Mouse (Mus musculus) adrenal gland, postnatal 4 days (tissue): ENCODE data around the gene Gpank1. TPM values are rescaled to one million over a fixed set of nuclear protein-coding genes. Genes with fewer than 3 reads are reported as not detected.

Experiments used
- DNase-seq, 2 experiments: peaks; one replicate each; pipeline ENCODE4 v3.0.0; 2021 to 2022; ENCODE audit warnings: low spot score in 2 of 2, mixed read lengths in 2 of 2
- total RNA-seq, 2 experiments: library from RNA; stranded (reverse); gene quantifications; 2 replicates each; pipeline ENCODE4 v1.2.3; 2021

Gpank1 gene
- total RNA-seq, 2 experiments from 2014 or later = 14.7 TPM

DNA sequence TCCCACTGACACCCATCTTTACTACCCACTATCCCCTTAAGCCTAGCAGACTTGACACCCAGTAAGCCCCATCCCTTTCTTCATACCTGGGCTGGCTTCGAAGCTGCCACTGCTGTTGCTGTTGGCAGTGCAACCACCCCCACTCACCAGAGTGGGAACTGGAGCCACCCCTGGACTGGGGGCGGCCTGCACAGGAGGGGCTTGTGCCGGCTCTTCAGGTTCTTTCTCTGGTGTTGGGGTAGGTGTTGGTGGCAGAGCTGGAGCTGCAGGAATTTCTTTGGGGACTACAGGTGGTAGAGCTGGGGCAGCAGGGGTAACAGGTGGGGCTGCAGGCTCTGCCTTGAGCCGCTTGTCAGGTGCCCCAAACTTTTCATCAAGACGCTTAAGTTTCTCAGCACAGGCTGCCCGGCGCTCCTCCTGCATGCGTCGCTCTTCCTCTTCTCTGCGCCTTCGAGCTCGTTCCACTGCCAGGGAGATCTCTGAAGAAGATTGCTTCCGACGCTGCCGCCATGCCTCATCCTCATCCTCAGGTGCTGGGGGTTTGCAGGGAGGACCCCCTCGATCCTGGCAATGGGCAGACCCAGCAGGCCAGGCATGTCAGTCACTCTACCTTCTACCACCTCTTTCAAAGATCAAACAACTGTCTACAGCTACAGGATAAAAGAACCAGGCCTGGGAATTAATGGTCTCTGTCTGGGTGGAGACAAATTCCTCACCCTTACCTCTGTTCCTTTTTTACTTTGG lies 37.8 kb downstream of the Gpank1 start:
- DNase-seq = no peak

GRCm38 (mm10) chr17:35159638-35160037 lies 38.4 kb downstream of the Gpank1 start:
- DNase-seq = no peak

- no peak for DNase-seq
These were observed 40.2 kb downstream of the Gpank1 start for GRCm38 (mm10) chr17:35161421-35161820.

GRCm38 (mm10) chr17:35162121-35162520 lies 40.9 kb downstream of the Gpank1 start:
- DNase-seq = no peak

GRCm38 (mm10) chr17:35162730-35163129 lies 41.5 kb downstream of the Gpank1 start:
- DNase-seq = no peak

DNA sequence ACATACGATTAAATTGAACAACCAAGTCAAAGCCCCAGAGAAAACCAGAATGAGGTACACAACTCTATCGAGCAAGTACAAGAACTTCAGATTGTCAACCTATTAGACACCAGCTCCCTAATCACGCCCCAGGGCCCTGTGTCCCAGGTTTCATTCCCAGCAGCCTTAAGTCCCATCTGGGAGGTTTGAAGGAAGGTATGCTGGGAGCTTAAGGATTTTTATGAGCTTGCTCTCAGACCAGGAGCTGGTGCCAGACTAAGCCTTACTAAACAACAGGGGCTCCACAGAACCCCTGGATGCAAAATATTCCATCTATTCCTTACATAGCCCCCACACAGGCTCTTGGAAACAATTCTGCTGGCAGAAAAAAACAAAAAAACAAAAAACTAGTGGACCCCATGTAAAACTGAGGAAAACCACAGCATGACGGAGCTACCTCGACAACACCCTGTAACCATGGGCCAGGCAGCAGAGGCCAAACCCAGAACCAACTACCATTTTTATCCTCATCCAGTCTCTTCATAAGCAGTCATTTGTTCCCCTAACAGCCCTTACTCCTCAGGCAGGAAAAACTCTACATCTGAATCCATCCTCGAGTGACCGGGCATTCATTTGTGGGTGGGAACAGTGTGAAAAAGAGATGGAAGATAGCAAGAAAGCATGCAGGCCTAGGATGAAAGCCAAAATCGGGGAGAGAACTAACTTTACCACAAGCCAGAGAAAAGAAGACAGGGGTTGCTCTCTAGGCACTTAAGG lies 42.2 kb downstream of the Gpank1 start:
- no peak for DNase-seq

- no peak for DNase-seq
These were observed 42.9 kb downstream of the Gpank1 start for GRCm38 (mm10) chr17:35164218-35164567.

DNA sequence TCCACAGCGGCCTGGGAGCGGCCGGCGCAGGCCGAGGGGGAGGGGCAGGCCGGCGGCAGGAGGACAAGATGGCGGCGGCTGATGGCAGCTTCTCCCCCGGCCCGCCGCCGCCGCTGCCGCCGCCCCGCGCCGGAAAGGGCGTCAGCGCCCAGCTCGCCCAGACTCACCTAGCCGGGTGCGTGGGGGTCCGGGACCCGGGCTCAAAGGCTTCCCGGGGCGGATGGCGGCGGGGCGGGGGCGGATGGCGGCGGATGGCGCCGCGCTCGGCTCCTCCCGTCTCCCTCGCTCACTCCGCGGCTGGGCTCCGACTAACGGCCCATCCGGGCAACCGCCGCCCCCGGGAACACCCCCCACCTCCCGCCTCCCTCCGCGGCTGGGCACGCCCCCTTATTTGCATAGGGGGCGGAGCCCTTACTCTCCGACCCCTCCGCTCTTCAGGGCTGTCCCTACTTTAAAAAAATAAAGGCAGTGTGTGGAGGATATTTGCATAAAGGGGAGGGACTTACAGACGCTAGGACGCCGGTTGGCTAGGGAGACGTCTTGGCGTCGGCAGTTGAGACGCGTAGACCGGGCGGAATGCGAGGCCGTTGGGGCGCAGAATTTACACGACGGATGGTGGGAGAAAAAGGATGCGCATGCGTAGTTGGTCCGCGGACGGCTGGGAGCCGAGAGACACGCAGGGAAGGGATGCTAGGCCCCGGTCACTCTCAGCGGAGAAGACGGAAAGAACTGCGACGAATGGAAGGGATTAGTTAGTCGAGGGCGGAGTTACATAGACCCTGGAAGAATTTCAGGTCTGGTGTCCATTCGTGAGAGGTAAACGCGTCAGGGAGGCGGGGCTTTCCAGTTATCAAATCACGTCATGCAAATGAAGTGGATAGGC lies 43.6 kb downstream of the Gpank1 start, which contains the start of gene Prrc2a:
Prrc2a (minus strand) TSS at position 330 of the 883 bp plus-strand sequence.
- DNase-seq = peak; percentile 88 to 96

DNA sequence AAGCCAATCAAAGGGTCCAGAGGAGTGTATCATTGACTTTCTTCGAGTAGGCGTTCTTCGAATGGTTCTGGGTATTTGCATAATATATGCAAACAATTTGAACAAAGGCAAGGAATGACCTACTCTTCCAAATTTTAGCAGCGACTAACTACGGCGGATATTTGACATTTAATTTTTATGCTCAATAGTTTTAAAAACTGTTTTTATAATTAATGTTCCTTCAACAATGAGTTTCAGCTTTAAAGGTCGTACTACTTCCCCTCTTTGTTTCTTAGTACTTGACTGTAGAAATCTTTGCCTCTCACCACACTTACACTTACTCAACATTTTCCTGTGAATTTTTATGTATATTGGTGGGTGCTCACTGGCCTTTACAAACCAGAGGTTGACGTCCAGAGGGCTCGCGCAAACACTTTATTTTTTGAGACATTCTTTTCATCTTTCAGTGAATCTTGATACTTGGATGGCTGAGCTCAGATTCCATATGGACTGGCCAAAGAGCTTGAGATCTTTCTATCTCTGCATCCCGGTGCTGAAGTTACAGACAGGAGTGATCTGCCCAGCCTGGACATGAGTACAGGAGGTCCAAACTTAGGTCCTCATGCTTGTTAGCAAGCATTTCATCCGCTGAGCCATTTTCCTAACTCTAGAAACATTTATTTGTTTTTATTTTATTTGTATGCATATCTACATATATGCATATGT lies 44.3 kb downstream of the Gpank1 start:
- DNase-seq = no peak

GRCm38 (mm10) chr17:35166352-35167035 lies 45.2 kb downstream of the Gpank1 start:
- no peak for DNase-seq

DNA sequence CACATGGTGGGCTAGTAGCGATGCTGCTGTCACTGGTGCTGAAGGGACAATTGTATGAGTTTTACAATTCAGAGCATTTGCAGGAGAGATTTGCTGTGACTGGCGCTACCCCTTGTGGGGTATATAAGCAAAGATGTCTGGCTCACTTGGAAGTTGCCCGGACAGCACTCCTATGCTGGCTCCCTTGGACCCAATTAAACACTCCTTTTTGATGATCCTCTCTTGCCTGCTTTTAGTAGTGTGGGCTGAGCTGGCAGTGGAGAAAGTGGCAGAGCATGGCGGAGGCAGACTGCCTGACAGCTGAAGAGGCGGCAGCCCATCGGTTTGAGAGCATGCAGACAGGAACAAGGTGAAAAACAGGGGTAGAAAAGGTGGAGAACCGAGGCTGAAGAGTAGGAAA lies 46.5 kb downstream of the Gpank1 start:
- DNase-seq = no peak

DNA sequence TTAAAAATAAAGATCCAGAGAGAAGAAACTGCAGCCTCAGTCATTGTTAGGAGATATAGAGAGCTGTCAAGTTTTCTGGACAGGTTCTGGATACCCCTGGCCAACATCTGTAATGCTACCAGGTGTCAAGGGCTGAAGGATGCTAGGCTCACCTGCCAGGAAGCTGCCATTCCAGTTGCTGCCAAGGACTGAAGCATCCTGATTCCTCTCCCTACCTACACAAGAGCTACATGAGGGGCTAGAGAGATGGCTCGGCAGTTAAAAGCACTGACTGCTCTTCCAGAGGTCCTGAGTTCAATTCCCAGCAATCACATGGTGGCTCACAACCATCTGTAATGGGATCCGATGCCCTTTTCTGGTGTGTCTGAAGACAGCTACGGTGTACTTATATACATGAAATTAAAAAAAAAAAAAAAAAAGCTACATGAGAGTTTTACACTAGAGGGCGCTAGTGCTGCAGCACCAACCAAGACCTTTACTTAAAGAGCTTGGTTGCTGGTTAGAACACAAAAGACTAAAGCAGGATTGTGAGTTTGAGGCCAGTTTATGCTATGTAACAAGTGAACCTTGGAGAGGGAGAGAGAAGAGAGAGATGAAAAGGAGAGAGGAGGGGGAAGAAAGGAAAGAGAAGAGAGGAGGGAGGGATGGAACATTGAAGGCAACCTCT lies 47.4 kb downstream of the Gpank1 start:
- DNase-seq = no peak

GRCm38 (mm10) chr17:35172445-35173234 lies 51.4 kb downstream of the Gpank1 start:
- DNase-seq = no peak

GRCm38 (mm10) chr17:35173329-35173728 lies 52.1 kb downstream of the Gpank1 start:
- DNase-seq = no peak

Other genes starting within 250 kb of the Gpank1 start
- 10 to 100 TPM; 23.6 to 26.2 TPM for gene Zbtb12, start 242.0 kb upstream of the Gpank1 start, total RNA-seq
- not detected for gene Gm20547, start 239.4 kb upstream of the Gpank1 start, total RNA-seq
- 10 to 100 TPM; 39.5 to 50.3 TPM for gene C2, start 223.2 kb upstream of the Gpank1 start, total RNA-seq
- 100 to 1,000 TPM; 214 to 215 TPM for gene Ehmt2, start 223.0 kb upstream of the Gpank1 start, total RNA-seq
- gene Slc44a4, start 207.0 kb upstream of the Gpank1 start, total RNA-seq = 1 to 10 TPM in 1 of 2 experiments, under 1 TPM in 1; 0.93 to 3.8 TPM
- gene Neu1, start 190.2 kb upstream of the Gpank1 start, total RNA-seq = 10 to 100 TPM; 22.0 to 25.2 TPM
- gene Hspa1b, start 162.2 kb upstream of the Gpank1 start, total RNA-seq = 10 to 100 TPM; 26.9 to 33.2 TPM
- not detected for gene Gm20481, start 151.5 kb upstream of the Gpank1 start, total RNA-seq
- gene Hspa1a, start 149.3 kb upstream of the Gpank1 start, total RNA-seq = 10 to 100 TPM; 12.6 to 14.5 TPM
- 1 to 10 TPM in 1 of 2 experiments, under 1 TPM in 1; 0.39 to 1.3 TPM for gene Hspa1l, start 148.8 kb upstream of the Gpank1 start, total RNA-seq
- gene Lsm2, start 139.6 kb upstream of the Gpank1 start, total RNA-seq = 10 to 100 TPM; 50.5 to 54.8 TPM
- 10 to 100 TPM; 77.9 to 89.1 TPM for gene Vars, start 120.5 kb upstream of the Gpank1 start, total RNA-seq
- 1 to 10 TPM; 1.2 to 1.5 TPM for gene Vwa7, start 104.9 kb upstream of the Gpank1 start, total RNA-seq
- 1 to 10 TPM; 3.8 to 4.1 TPM for gene Sapcd1, start 93.4 kb upstream of the Gpank1 start, total RNA-seq
- 10 to 100 TPM in 1 of 2 experiments, 1 to 10 TPM in 1; 8.2 to 11.0 TPM for gene Msh5, start 74.7 kb upstream of the Gpank1 start, total RNA-seq
- gene Clic1, start 71.5 kb upstream of the Gpank1 start, total RNA-seq = 100 to 1,000 TPM; 137 to 146 TPM
- gene Ddah2, start 62.4 kb upstream of the Gpank1 start, total RNA-seq = 10 to 100 TPM; 55.1 to 67.4 TPM
- under 1 TPM; 0.31 to 0.34 TPM for gene Ly6g6c, start 56.1 kb upstream of the Gpank1 start, total RNA-seq
- under 1 TPM; 0.22 to 0.90 TPM for gene Mpig6b, start 55.3 kb upstream of the Gpank1 start, total RNA-seq
- not detected for gene Ly6g6e, start 44.6 kb upstream of the Gpank1 start, total RNA-seq
- gene Ly6g6d, start 43.4 kb upstream of the Gpank1 start, total RNA-seq = 1 to 10 TPM; 2.0 to 2.4 TPM
- not detected for gene Ly6g6f, start 35.8 kb upstream of the Gpank1 start, total RNA-seq
- 10 to 100 TPM; 92.8 to 96.8 TPM for gene Abhd16a, start 32.2 kb upstream of the Gpank1 start, total RNA-seq
- not detected for gene Ly6g5c, start 13.2 kb upstream of the Gpank1 start, total RNA-seq
- 1 to 10 TPM in 1 of 2 experiments, under 1 TPM in 1; 0.62 to 1.4 TPM for gene Ly6g5b, start 6.0 kb upstream of the Gpank1 start, total RNA-seq
- gene Csnk2b, start 598 bp downstream of the Gpank1 start, total RNA-seq = 100 to 1,000 TPM; 199 to 211 TPM
- gene D17H6S53E, start 4.9 kb downstream of the Gpank1 start, total RNA-seq = 10 to 100 TPM; 29.0 to 30.9 TPM
- 10 to 100 TPM in 1 of 2 experiments, 1 to 10 TPM in 1; 6.9 to 54.4 TPM for gene Apom, start 10.6 kb downstream of the Gpank1 start, total RNA-seq
- 100 to 1,000 TPM; 425 to 435 TPM for gene Bag6, start 13.7 kb downstream of the Gpank1 start, total RNA-seq
- gene Prrc2a, start 43.4 kb downstream of the Gpank1 start, total RNA-seq = 100 to 1,000 TPM; 264 to 295 TPM
- 10 to 100 TPM in 1 of 2 experiments, 1 to 10 TPM in 1; 9.8 to 10.6 TPM for gene Aif1, start 54.6 kb downstream of the Gpank1 start, total RNA-seq
- gene Lst1, start 67.0 kb downstream of the Gpank1 start, total RNA-seq = 10 to 100 TPM; 11.0 to 13.5 TPM
- gene Ltb, start 73.0 kb downstream of the Gpank1 start, total RNA-seq = 1 to 10 TPM; 6.6 to 9.3 TPM
- gene Tnf, start 80.6 kb downstream of the Gpank1 start, total RNA-seq = under 1 TPM; 0.42 to 0.76 TPM
- gene Lta, start 83.9 kb downstream of the Gpank1 start, total RNA-seq = under 1 TPM; 0.73 to 0.78 TPM
- not detected for gene Gm16181, start 99.4 kb downstream of the Gpank1 start, total RNA-seq
- 10 to 100 TPM; 11.4 to 12.4 TPM for gene Atp6v1g2, start 112.2 kb downstream of the Gpank1 start, total RNA-seq
- gene Nfkbil1, start 114.3 kb downstream of the Gpank1 start, total RNA-seq = 10 to 100 TPM; 25.6 to 26.0 TPM
- gene Ddx39b, start 120.3 kb downstream of the Gpank1 start, total RNA-seq = 100 to 1,000 TPM; 364 to 387 TPM
- gene H2-D1, start 141.3 kb downstream of the Gpank1 start, total RNA-seq = 10 to 100 TPM; 78.4 to 82.3 TPM
- gene H2-Q1, start 198.9 kb downstream of the Gpank1 start, total RNA-seq = 1 to 10 TPM; 1.2 to 1.6 TPM
- 1 to 10 TPM; 1.0 to 1.3 TPM for gene H2-Q2, start 220.8 kb downstream of the Gpank1 start, total RNA-seq